Mouse (Mus musculus): ENCODE data around the gene Mybph. TPM values are rescaled to one million over a fixed set of nuclear protein-coding genes. Genes with fewer than 3 reads are reported as not detected.

Gene Mybph
- polyA plus RNA-seq, 1 experiment from 2014 or later: not detected

DNA sequence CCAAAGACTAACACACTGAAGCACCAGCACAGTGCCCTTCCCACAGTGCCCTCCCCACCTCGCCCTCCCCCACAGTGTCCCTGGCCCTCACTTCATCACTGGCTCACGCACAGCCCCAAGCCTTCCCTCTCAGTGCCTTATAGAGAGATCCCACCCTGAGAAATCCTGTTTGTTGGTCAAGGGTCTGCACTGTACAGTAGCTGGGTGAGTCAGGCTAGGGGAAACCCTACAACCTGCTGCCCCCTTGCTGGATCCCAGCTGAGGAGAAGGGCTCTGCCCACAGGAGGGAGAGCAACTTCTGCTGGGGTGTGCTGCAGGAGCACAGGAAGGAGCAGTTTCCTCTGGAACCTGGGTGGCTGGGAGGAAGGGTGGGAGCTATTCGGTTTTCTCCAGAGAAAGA, 42.9 kb downstream of the Mybph start:
- Histone ChIP-seq H3K36me3 (ENCODE audit: control insufficient read depth, insufficient read depth) (no peaks in the 10 kb centered on the region), H3K4me2 (replicated peaks; ENCODE audit: low read depth) (no peak overlapping the region; the same call in 1 of the 2 replicates), H3K9ac (ENCODE audit: low read depth, low read length) (no peak overlapping the region)

GRCm38 (mm10) chr1:134237438-134237837, 44.2 kb downstream of the Mybph start:
- Histone ChIP-seq H3K9ac (ENCODE audit: low read depth, low read length) (no peak overlapping the region), H3K4me2 (replicated peaks; ENCODE audit: low read depth) (no peak overlapping the region), H3K27me3 (replicated peaks; ENCODE audit: control insufficient read depth, insufficient read depth, low read length) (peaks cover 27% of the 10 kb centered on the region), H3K4me1 (replicated peaks; ENCODE audit: control insufficient read depth, insufficient read depth, low read length) (0 out of 2 replicates have a peak, but pooled peaks cover 7% of the 10 kb centered on the region), H3K9me3 (ENCODE audit: control insufficient read depth) (no peaks in the 10 kb centered on the region), H3K4me3 (ENCODE audit: low read depth, low read length) (no peak overlapping the region), H3K27ac (ENCODE audit: low read depth, low read length) (no peak overlapping the region), H3K36me3 (ENCODE audit: control insufficient read depth, insufficient read depth) (no peaks in the 10 kb centered on the region)
- no peak for TF ChIP-seq CTCF (IDR thresholded peaks at IDR 0.05; ENCODE audit: low read depth)
- peak; percentile 42 for ATAC-seq
- 45% methylated on average over 3 of the region's 3 CpGs for WGBS

More for the DNA sequence above, 42.9 kb downstream of the Mybph start:
- TF ChIP-seq CTCF (IDR thresholded peaks at IDR 0.05; ENCODE audit: low read depth): no peak
- WGBS: 57% methylated on average over 3 of the region's 3 CpGs
- Histone ChIP-seq H3K4me3 (ENCODE audit: low read depth, low read length) (no peak overlapping the region), H3K27ac (ENCODE audit: low read depth, low read length) (no peak overlapping the region), H3K27me3 (replicated peaks; ENCODE audit: control insufficient read depth, insufficient read depth, low read length) (peaks cover 27% of the 10 kb centered on the region), H3K9me3 (ENCODE audit: control insufficient read depth) (no peaks in the 10 kb centered on the region), H3K4me1 (replicated peaks; ENCODE audit: control insufficient read depth, insufficient read depth, low read length) (0 out of 2 replicates have a peak, but pooled peaks cover 7% of the 10 kb centered on the region)
- ATAC-seq: no peak

DNA sequence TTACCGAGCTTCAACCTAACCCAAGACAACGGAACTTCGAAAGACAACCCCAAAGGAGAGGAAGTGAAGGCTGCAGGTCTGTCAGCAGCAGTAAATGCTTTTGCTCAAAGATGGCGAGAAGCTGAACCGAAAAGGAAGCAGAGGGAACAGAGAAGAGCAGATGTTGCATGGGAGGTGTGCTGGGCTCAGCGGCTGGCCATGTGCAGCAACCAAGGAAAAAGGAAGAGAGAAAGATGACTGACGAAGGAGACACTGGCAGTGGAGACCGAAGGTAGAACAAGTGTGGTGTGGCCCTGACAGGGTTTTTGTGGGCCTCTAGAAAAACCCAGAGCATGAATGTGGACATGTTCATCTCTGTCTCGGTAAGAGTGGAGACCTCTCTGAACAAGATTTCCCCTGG, 47.5 kb downstream of the Mybph start:
- ATAC-seq: no peak
- H3K4me2 ChIP-seq (replicated peaks; ENCODE audit: low read depth): no peak overlapping the region
- TF ChIP-seq CTCF (IDR thresholded peaks at IDR 0.05; ENCODE audit: low read depth): no peak
- 85% methylated on average over 9 of the region's 9 CpGs for WGBS
- no peak overlapping the region for H3K27ac ChIP-seq (ENCODE audit: low read depth, low read length)
- H3K4me3 ChIP-seq (ENCODE audit: low read depth, low read length): no peak overlapping the region
- no peaks in the 10 kb centered on the region for H3K9me3 ChIP-seq (ENCODE audit: control insufficient read depth)
- no peaks in the 10 kb centered on the region for H3K36me3 ChIP-seq (ENCODE audit: control insufficient read depth, insufficient read depth)
- no peaks in the 10 kb centered on the region for H3K4me1 ChIP-seq (replicated peaks; ENCODE audit: control insufficient read depth, insufficient read depth, low read length)
- peaks cover 9% of the 10 kb centered on the region; the same call in 1 of the 2 replicates for H3K27me3 ChIP-seq (replicated peaks; ENCODE audit: control insufficient read depth, insufficient read depth, low read length)
- no peak overlapping the region for H3K9ac ChIP-seq (ENCODE audit: low read depth, low read length)

GRCm38 (mm10) chr1:134241298-134241697, 48.0 kb downstream of the Mybph start:
- no peak for ATAC-seq
- Histone ChIP-seq H3K27me3 (replicated peaks; ENCODE audit: control insufficient read depth, insufficient read depth, low read length) (peaks cover 4% of the 10 kb centered on the region; the same call in 1 of the 2 replicates), H3K4me3 (ENCODE audit: low read depth, low read length) (no peak overlapping the region), H3K4me2 (replicated peaks; ENCODE audit: low read depth) (no peak overlapping the region), H3K9ac (ENCODE audit: low read depth, low read length) (no peak overlapping the region), H3K9me3 (ENCODE audit: control insufficient read depth) (no peaks in the 10 kb centered on the region), H3K27ac (ENCODE audit: low read depth, low read length) (no peak overlapping the region), H3K4me1 (replicated peaks; ENCODE audit: control insufficient read depth, insufficient read depth, low read length) (no peaks in the 10 kb centered on the region), H3K36me3 (ENCODE audit: control insufficient read depth, insufficient read depth) (no peaks in the 10 kb centered on the region)
- TF ChIP-seq CTCF (IDR thresholded peaks at IDR 0.05; ENCODE audit: low read depth): no peak
- WGBS: 77% methylated on average over 8 of the region's 8 CpGs

- ATAC-seq: no peak
- H3K27me3 ChIP-seq (replicated peaks; ENCODE audit: control insufficient read depth, insufficient read depth, low read length): 0 out of 2 replicates have a peak, but pooled peaks cover 2% of the 10 kb centered on the region
- H3K36me3 ChIP-seq (ENCODE audit: control insufficient read depth, insufficient read depth): no peaks in the 10 kb centered on the region
- 67% methylated on average over 2 of the region's 2 CpGs for WGBS
- H3K9me3 ChIP-seq (ENCODE audit: control insufficient read depth): no peaks in the 10 kb centered on the region
- TF ChIP-seq CTCF (IDR thresholded peaks at IDR 0.05; ENCODE audit: low read depth): no peak
- no peaks in the 10 kb centered on the region for H3K4me1 ChIP-seq (replicated peaks; ENCODE audit: control insufficient read depth, insufficient read depth, low read length)
- no peak overlapping the region for H3K4me3 ChIP-seq (ENCODE audit: low read depth, low read length)
- H3K27ac ChIP-seq (ENCODE audit: low read depth, low read length): no peak overlapping the region
- H3K9ac ChIP-seq (ENCODE audit: low read depth, low read length): no peak overlapping the region
- no peak overlapping the region for H3K4me2 ChIP-seq (replicated peaks; ENCODE audit: low read depth)
Observed at GRCm38 (mm10) chr1:134242286-134242685, 49.0 kb downstream of the Mybph start.

- Histone ChIP-seq H3K27ac (ENCODE audit: low read depth, low read length) (no peak overlapping the region), H3K27me3 (replicated peaks; ENCODE audit: control insufficient read depth, insufficient read depth, low read length) (0 out of 2 replicates have a peak, but pooled peaks cover 2% of the 10 kb centered on the region), H3K9ac (ENCODE audit: low read depth, low read length) (no peak overlapping the region), H3K4me3 (ENCODE audit: low read depth, low read length) (no peak overlapping the region), H3K4me1 (replicated peaks; ENCODE audit: control insufficient read depth, insufficient read depth, low read length) (no peaks in the 10 kb centered on the region), H3K36me3 (ENCODE audit: control insufficient read depth, insufficient read depth) (no peaks in the 10 kb centered on the region), H3K4me2 (replicated peaks; ENCODE audit: low read depth) (no peak overlapping the region), H3K9me3 (ENCODE audit: control insufficient read depth) (no peaks in the 10 kb centered on the region)
- no peak for TF ChIP-seq CTCF (IDR thresholded peaks at IDR 0.05; ENCODE audit: low read depth)
- WGBS: 75% methylated on average over 6 of the region's 6 CpGs
- ATAC-seq: no peak
Observed at GRCm38 (mm10) chr1:134243505-134243904, 50.3 kb downstream of the Mybph start.

Data from intestine, postnatal 0 days (tissue).